Mouse (Mus musculus): ENCODE measurements around the gene Tmem136. TPM values are rescaled to one million over a fixed set of nuclear protein-coding genes. Genes with fewer than 3 reads are reported as not detected.
A peak's percentile ranks its signal among the peaks of the same experiment; 100 is the strongest.

Gene Tmem136
- polyA plus RNA-seq, 1 experiment from 2014 or later, result 2.1 TPM

DNA sequence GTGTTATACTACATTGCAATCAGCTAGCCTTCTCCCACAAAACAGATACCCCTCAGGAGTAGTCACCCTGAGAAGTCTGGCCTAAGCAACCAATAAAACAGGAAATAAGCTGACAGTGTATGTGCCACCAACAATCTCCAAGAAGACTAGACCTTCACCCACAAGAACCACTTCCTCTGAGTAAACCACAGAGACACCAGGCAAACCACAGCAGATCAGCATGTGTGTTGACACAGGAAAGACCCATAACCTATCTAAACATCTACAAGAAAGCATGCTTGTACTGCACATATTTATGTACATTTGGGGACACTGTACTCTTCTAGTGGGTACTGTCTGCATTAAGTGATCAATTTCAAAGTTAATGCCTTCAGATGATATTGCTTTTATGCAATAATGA, 20.0 kb downstream of the Tmem136 start:
- Histone ChIP-seq H3K9me3 (ENCODE audit: control insufficient read depth, low read length) (no peaks in the 10 kb centered on the region), H3K27ac (replicated peaks) (no peak overlapping the region), H3K9ac (ENCODE audit: low read length) (no peak overlapping the region), H3K36me3 (ENCODE audit: control insufficient read depth, insufficient read depth, low read length) (no peaks in the 10 kb centered on the region), H3K27me3 (ENCODE audit: control insufficient read depth, insufficient read depth, low read length) (no peaks in the 10 kb centered on the region), H3K4me3 (ENCODE audit: low read depth, low read length) (no peak overlapping the region), H3K4me2 (replicated peaks; ENCODE audit: low read depth) (no peak overlapping the region), H3K4me1 (replicated peaks; ENCODE audit: control insufficient read depth, insufficient read depth) (no peaks in the 10 kb centered on the region; the same call in 1 of the 2 replicates)
- ATAC-seq (ENCODE audit: low FRiP score, low TSS enrichment), result no peak
- no peak for DNase-seq (ENCODE audit: low spot score)
- no peak for TF ChIP-seq EP300 (optimal IDR thresholded peaks at IDR 0.05)
- no peak for TF ChIP-seq CTCF (IDR thresholded peaks at IDR 0.05; ENCODE audit: low read depth)

DNA sequence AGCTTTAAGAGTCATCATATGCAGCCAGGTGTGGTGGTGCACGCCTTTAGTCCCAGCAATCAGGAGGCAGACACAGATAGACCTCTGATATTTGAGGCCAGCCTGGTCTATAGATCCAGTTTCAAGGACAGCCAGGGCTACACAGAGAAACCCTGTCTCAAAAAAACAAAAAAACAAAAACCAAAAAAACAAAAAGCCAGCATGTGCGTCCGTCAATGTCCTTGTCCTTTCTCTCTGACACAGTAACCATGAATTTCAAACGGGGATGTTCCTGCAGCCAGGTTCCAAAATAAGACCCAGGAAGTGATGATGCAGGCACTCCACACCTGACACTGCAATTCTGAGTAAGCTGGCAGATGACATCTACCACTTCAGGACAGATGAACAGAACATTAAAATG, 21.5 kb downstream of the Tmem136 start:
- TF ChIP-seq CTCF (IDR thresholded peaks at IDR 0.05; ENCODE audit: low read depth) (no peak), EP300 (optimal IDR thresholded peaks at IDR 0.05) (no peak)
- Histone ChIP-seq H3K27ac (replicated peaks) (no peak overlapping the region), H3K4me1 (replicated peaks; ENCODE audit: control insufficient read depth, insufficient read depth) (no peaks in the 10 kb centered on the region; the same call in 1 of the 2 replicates), H3K4me2 (replicated peaks; ENCODE audit: low read depth) (no peak overlapping the region), H3K9ac (ENCODE audit: low read length) (no peak overlapping the region), H3K4me3 (ENCODE audit: low read depth, low read length) (no peak overlapping the region), H3K27me3 (ENCODE audit: control insufficient read depth, insufficient read depth, low read length) (no peaks in the 10 kb centered on the region), H3K9me3 (ENCODE audit: control insufficient read depth, low read length) (no peaks in the 10 kb centered on the region), H3K36me3 (ENCODE audit: control insufficient read depth, insufficient read depth, low read length) (no peaks in the 10 kb centered on the region)
- ATAC-seq (ENCODE audit: low FRiP score, low TSS enrichment) (no peak), DNase-seq (ENCODE audit: low spot score) (no peak)
- WGBS, result 81% methylated on average over 4 of the region's 4 CpGs

DNA sequence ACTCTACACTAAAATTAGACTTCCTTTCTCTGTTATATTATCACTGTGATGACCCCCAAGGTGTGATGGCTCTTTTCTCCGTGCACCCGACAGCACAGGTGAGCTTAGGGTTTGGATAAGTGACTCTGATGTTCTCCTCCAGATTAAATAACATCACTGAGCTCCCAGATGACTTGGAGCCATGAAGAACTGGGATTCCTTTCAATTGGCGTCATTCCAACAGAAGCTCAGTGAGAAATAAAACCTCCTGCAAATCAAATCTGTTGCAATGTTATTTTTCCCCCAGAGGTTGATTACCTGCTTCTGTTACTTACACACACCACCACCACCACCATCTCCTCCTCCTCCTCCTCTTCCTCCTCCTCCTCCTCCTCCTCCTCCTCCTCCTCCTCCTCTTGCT, 22.6 kb downstream of the Tmem136 start:
- no peak for ATAC-seq (ENCODE audit: low FRiP score, low TSS enrichment)
- no peak overlapping the region for H3K27ac ChIP-seq (replicated peaks)
- no peak overlapping the region for H3K9ac ChIP-seq (ENCODE audit: low read length)
- no peak overlapping the region for H3K4me2 ChIP-seq (replicated peaks; ENCODE audit: low read depth)
- no peaks in the 10 kb centered on the region for H3K9me3 ChIP-seq (ENCODE audit: control insufficient read depth, low read length)
- no peaks in the 10 kb centered on the region; the same call in 1 of the 2 replicates for H3K4me1 ChIP-seq (replicated peaks; ENCODE audit: control insufficient read depth, insufficient read depth)
- TF ChIP-seq CTCF (IDR thresholded peaks at IDR 0.05; ENCODE audit: low read depth), result no peak
- no peak for TF ChIP-seq EP300 (optimal IDR thresholded peaks at IDR 0.05)
- no peak for DNase-seq (ENCODE audit: low spot score)
- WGBS, result 40% methylated on average over 3 of the region's 3 CpGs
- H3K27me3 ChIP-seq (ENCODE audit: control insufficient read depth, insufficient read depth, low read length), result no peaks in the 10 kb centered on the region
- H3K36me3 ChIP-seq (ENCODE audit: control insufficient read depth, insufficient read depth, low read length), result no peaks in the 10 kb centered on the region
- H3K4me3 ChIP-seq (ENCODE audit: low read depth, low read length), result no peak overlapping the region

DNA sequence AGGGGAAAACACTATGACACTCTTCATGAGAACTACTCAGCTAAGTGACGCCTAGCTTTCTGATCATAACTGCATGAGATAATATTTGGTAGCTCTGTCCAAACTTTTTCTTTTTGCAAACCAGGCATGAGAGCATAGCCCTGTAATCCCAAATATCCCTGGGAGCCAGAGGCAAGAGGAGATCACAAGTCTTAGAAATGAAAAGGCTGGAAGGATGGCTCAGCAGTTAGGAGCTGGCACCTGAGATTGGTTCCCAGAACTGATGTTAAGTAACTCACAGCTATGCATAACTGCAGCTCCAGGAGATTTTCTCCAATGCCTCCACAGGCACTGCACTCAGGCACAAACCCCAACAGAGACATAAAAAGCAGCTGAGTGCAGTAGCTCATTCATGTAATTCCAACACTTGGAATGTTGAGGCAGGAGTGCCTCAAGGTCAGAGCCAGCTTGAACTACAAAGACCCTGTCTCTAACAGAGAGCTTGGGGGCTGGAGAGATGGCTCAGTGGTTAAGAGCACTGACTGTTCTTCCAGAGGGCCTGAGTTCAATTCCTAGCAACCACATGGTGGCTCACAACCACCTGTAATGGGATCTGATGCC, 30.6 kb downstream of the Tmem136 start:
- TF ChIP-seq EP300 (optimal IDR thresholded peaks at IDR 0.05) (no peak), CTCF (IDR thresholded peaks at IDR 0.05; ENCODE audit: low read depth) (no peak)
- H3K27me3 ChIP-seq (ENCODE audit: control insufficient read depth, insufficient read depth, low read length), result no peaks in the 10 kb centered on the region
- DNase-seq (ENCODE audit: low spot score) (no peak), ATAC-seq (ENCODE audit: low FRiP score, low TSS enrichment) (no peak)
- H3K4me1 ChIP-seq (replicated peaks; ENCODE audit: control insufficient read depth, insufficient read depth), result peaks cover 10% of the 10 kb centered on the region; the same call in 1 of the 2 replicates
- H3K4me2 ChIP-seq (replicated peaks; ENCODE audit: low read depth), result no peak overlapping the region
- WGBS, result 51% methylated on average over 1 of the region's 1 CpGs
- no peak overlapping the region for H3K9ac ChIP-seq (ENCODE audit: low read length)
- 0 out of 2 replicates have a peak overlapping the region, but pooled peaks have one; percentile 30 for H3K27ac ChIP-seq (replicated peaks)
- no peak overlapping the region for H3K4me3 ChIP-seq (ENCODE audit: low read depth, low read length)
- no peaks in the 10 kb centered on the region for H3K36me3 ChIP-seq (ENCODE audit: control insufficient read depth, insufficient read depth, low read length)
- H3K9me3 ChIP-seq (ENCODE audit: control insufficient read depth, low read length), result no peaks in the 10 kb centered on the region

DNA sequence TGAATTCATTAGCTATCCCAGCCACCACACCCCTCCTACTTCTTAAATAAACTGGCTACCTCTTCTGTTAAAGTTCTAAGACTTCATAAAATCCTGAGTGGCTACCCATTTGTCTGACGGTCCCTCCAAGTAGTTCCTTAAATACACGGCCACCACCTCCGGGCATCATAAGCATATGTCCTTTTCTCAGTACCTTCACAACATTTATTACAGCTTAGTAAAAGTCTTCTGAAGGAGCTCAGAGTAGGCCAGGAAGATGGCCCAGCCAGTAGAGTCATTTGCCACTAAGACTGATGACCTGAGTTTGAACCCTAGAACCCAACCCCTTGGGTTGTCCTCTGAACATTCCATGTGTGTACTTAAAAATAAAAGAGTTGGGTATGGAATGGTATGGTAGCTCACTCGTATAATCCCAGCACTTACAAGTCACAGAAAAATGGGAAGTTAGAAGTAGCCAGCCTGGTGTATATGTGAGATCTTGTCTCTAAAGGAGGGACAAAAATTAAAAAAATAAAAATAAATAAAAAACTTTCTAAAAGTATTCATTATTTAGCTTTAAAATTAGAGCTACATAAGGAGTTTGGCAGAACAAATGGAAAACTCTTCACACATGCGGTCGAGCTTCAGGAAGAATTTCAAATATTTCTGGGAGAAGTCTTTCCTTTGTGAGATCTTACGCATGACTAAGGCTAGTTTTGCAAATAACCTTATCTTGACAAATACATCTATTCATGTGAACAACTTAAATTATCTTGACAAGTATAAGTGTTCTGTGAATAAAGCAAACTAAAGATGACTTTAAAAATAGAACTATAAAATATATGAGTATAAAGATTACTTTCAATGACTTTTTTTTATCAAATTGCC, 31.6 kb downstream of the Tmem136 start:
- WGBS, result 46% methylated on average over 7 of the region's 7 CpGs
- Histone ChIP-seq H3K9me3 (ENCODE audit: control insufficient read depth, low read length) (no peaks in the 10 kb centered on the region), H3K9ac (ENCODE audit: low read length) (no peak overlapping the region), H3K27ac (replicated peaks) (no peak overlapping the region), H3K4me1 (replicated peaks; ENCODE audit: control insufficient read depth, insufficient read depth) (peaks cover 10% of the 10 kb centered on the region; the same call in 1 of the 2 replicates), H3K4me3 (ENCODE audit: low read depth, low read length) (no peak overlapping the region), H3K27me3 (ENCODE audit: control insufficient read depth, insufficient read depth, low read length) (no peaks in the 10 kb centered on the region), H3K4me2 (replicated peaks; ENCODE audit: low read depth) (no peak overlapping the region), H3K36me3 (ENCODE audit: control insufficient read depth, insufficient read depth, low read length) (no peaks in the 10 kb centered on the region)
- no peak for ATAC-seq (ENCODE audit: low FRiP score, low TSS enrichment)
- TF ChIP-seq CTCF (IDR thresholded peaks at IDR 0.05; ENCODE audit: low read depth), result no peak
- peak; percentile 47 for TF ChIP-seq EP300 (optimal IDR thresholded peaks at IDR 0.05)
- DNase-seq (ENCODE audit: low spot score), result no peak

All from stomach, postnatal 0 days (tissue).